ENCODE assay signal across 8 mouse cellular contexts in genomic region chr11:78176402-78176862, GRCm38 (mm10). TPM values are rescaled to one million over a fixed set of nuclear protein-coding genes. Genes with fewer than 3 reads are reported as not detected.
DNase-seq lines count a peak whose midpoint lies in the region; ATAC-seq lines count a peak whose summit lies in the region.

Nek8 (minus strand) TSS chr11:78176675.
Tlcd1 (plus strand) TSS chr11:78176711.

- no peaks in the 10 kb centered on the region for H3K9me3 ChIP-seq in hindbrain, embryonic 11.5 days (ENCODE audit: control insufficient read depth, low read length)

- H3K4me3 ChIP-seq in hindbrain, embryonic 11.5 days (ENCODE audit: low read depth, low read length) = peak within 1 kb of the TSS; percentile 53

- under 1% methylated on average over 32 of the region's 32 CpGs for WGBS in hindbrain, embryonic 11.5 days

- peaks cover 22% of the 10 kb centered on the region for H3K4me1 ChIP-seq in hindbrain, embryonic 11.5 days (replicated peaks; ENCODE audit: control insufficient read depth, insufficient read depth, low read length)

- peaks cover 9% of the 10 kb centered on the region; the same call in 1 of the 2 replicates for H3K36me3 ChIP-seq in hindbrain, embryonic 11.5 days (ENCODE audit: control insufficient read depth, insufficient read depth, low read length)

- H3K4me2 ChIP-seq in hindbrain, embryonic 11.5 days (replicated peaks; ENCODE audit: low read depth, low read length) = peak within 1 kb of the TSS; percentile 91

- DNase-seq in NIH3T3 (ENCODE audit: low read depth) = peak; percentile 96
- DNase-seq in cerebellum, adult 8-10 months = peak; percentile 71
- DNase-seq in hindbrain, embryonic 11.5 days (ENCODE audit: low spot score) = peak; percentile 95
- DNase-seq in layer of hippocampus, postnatal 36 days = peak; percentile 83 to 84
- peak; percentile 98 for DNase-seq in lung, postnatal 36 days
- DNase-seq in retina, adult 2 months (ENCODE audit: low read depth, low spot score) = peak; percentile 54
- peak; percentile 95 to 96 for DNase-seq in thymus, postnatal 36 days

- H3K27me3 ChIP-seq in hindbrain, embryonic 11.5 days (ENCODE audit: control insufficient read depth, insufficient read depth, low read length) = no peaks in the 10 kb centered on the region

- 0 out of 2 replicates have a peak within 1 kb of the TSS, but pooled peaks have one; percentile 25 for H3K27ac ChIP-seq in hindbrain, embryonic 11.5 days (ENCODE audit: low read depth, low read length)

- H3K9ac ChIP-seq in hindbrain, embryonic 11.5 days (ENCODE audit: low read depth, low read length) = peak within 1 kb of the TSS; percentile 50

- ATAC-seq in frontal cortex, adult (ENCODE audit: low TSS enrichment) = peak; percentile 48
- ATAC-seq in hindbrain, embryonic 11.5 days (ENCODE audit: low FRiP score) = peak; percentile 62

RNA-seq across cellular contexts. Expression of gene Nek8, which starts in this region (rescaled TPM):
- 5.2 and 7.0 TPM in 2 replicates for polyA plus RNA-seq in hindbrain, embryonic 11.5 days (2014; fragmentation: Nextera tagmentation; extraction: Ambion mirVana)
- total RNA-seq in layer of hippocampus, postnatal 36 days (2021) = 1 to 10 TPM; 2.4 to 2.5 TPM

RNA-seq across cellular contexts. Expression of gene Tlcd1, which starts in this region (rescaled TPM):
- 6.8 and 9.5 TPM in 2 replicates for polyA plus RNA-seq in hindbrain, embryonic 11.5 days (2014; fragmentation: Nextera tagmentation; extraction: Ambion mirVana)
- total RNA-seq in layer of hippocampus, postnatal 36 days (2021) = 10 to 100 TPM; 22.3 to 24.0 TPM

Comparison
In these comparisons a context has a peak if more than half of its experiments do, and no peak if none do; other contexts are left out.
1. Peak in every context shown above with its lines: DNase-seq, ATAC-seq, H3K4me3 ChIP-seq and H3K27ac ChIP-seq.